Mouse (Mus musculus): ENCODE measurements at regions not wholly inside any gene's neighbourhood (a gene's known extent, or its start where the extent isn't known, plus 50 kb on each side); places are given as distances from the start of the nearest gene placed in this dataset.

DNA sequence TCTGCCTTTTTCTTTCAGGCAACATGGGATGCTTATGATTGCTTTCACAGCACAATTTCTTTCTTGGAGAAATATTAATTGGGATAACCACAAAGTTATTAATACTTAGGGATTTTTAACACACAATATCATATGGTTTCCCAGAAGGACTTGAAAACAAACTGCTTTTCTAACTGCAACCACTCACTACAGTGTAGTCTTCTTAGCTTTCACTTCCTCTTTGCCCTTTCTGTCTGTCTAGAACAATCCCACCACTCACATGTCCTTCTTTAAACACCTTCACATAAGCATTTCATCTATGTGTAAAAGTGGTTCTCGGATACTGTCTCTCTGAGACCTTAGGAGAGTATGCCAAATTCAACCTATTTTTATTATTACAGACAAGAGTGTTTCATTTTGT lies 204.3 kb downstream of the C1d start:
- DNase-seq (ENCODE audit: low spot score): no peak

GRCm38 (mm10) chr11:17464875-17465274 lies 207.5 kb downstream of the C1d start:
- no peak for DNase-seq (ENCODE audit: low spot score)

DNA sequence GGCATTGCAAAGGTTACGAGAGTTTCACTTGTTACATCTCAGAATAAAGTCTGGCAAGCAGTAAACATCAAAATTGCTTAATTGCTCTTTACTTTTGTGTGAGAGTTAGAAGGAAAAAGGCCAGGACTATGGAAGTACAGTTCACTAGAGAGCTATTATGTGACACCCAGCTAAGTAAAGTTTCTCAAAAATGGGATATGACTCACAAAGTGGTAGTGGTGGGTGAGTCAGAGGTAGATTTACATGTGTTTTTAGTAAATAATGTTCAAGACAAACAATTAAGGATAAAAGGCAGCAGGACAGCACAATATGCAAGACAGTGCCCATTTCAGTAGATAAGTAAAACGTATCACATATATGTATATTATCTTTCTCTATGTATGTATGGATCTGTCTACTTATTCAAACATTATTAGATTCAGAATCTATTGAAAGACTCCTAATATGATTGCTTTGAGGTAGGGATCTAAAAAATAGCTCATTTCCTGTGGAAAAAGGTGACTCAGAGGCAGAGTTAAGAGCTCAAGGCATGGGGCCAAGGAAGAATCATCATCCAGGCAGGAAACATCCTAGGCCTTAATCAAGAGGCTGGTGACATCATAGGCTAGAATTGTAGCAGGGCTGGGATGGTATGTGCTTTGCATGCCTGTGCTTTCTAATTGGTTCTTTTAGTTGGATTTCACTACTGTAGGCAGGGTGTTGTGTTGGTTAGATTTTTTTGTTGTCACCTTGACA lies 211.2 kb downstream of the C1d start:
- DNase-seq (ENCODE audit: low spot score): no peak

GRCm38 (mm10) chr11:17481436-17481996 lies 224.1 kb downstream of the C1d start:
- DNase-seq (ENCODE audit: low spot score): no peak

- DNase-seq (ENCODE audit: low spot score): no peak
Measured at GRCm38 (mm10) chr11:17483849-17484441, 226.6 kb downstream of the C1d start.

DNA sequence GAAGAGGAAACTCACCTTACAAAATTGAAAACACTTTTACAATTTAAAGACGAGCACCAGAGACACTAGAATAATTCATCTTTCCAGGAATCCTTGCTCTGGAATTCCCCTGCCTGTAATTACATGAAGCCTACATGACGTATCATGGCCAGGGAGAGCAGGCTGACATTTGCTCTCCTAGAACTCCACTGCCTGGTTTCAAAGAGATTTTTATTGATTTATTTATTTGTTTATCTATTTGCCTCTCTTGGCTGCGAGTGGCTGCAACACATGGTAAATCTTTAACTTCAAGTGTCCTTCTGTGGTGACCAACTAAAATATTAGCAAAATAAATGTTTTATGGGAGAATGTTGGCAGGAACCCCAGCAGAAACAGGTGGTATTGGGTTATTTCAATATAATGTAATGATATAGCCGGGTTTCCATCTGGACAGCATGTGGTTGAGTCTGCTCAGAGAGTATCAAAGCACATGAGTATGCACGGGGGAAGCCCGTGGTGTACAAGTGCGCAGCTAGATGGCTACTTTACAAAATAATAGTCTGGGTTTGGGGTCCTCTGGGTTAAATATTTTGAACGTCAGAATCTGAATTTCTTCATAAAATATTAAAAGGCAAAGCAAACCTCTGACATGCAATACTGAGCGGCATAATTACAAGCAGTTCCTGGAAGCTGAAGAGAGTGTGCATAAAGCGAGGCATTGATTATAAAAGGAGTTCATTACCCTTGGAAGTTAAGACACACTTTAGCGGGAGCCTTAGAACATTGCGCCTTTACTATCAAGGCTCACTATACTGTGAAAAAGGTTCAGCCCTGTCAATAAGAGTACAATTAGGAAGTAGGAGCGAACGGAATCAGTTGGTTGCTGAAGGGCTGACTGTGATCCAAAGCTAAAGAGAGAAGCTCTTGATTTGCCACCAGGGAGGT lies 244.0 kb downstream of the C1d start:
- no peak for DNase-seq (ENCODE audit: low spot score)

DNA sequence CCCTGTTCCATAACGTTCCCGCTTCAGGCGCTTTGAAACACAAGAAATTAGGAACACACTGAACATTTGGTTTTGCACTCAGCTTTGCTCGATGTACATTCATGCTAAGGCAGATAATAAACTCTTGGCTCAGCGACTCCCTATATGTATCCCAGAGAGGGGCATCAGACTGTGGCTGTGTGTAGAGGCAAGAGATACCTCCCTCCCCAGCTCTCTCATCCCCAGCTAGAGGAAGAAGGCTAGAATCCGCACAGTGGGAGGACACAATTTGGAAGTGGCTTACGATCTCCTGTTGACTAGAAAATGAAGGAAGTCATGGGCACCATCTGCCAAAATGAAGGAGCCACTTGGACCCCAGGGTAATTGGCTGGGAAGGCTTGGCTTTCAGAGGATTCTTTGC lies 244.7 kb downstream of the C1d start:
- DNase-seq (ENCODE audit: low spot score): no peak

DNA sequence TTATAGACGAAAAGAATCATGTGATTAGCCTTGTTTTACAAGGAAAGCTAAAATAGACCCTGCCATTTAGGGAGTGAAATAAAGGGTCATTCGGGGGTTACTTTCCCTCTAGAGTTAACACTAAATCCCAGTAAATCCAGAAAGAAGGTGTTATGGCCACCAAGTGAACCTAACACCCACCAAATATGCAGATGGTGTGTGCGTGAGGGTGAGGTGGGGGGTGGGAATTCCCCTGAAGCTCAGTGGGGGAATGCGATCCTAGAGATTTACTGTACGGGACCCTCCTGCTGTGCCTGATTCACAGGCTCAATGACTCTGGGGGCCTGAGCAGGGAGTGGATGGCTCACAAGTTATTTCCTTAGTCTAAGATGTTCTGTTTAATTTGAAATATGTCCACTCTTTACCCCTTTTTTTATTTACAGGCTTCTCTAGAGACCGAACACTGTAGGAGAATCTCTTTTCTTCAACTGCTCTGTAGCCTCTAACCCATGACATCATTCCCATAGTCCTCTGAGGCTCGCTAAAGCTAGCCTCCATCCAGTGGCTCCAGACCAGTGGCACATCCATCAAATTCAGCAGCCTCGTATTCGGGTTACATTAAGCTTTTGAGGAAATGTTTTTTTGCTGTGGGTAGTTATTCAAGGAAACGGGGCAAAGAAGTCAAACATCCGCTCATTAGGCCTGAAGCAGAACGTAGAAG lies 265.0 kb downstream of the C1d start:
- DNase-seq (ENCODE audit: low spot score): no peak

DNA sequence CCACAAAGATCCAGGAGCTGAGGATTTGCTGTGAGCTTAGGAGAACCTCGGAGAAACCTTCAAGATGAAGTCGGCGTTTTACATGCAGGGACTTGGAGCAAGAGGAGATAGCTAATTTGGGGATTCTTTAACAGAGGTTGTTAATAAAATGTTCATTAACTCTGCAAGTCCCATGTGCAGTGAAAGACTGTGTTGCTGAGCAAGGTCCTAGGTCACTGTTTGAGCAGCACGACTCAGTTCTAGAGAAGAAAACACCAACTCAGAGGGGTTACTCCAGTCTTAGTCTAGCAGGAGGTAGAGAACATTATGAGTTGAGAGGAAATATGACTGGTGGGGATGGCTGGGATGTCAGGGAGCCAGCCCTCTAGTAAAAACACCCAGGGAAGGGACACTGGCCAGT lies 265.9 kb downstream of the C1d start:
- no peak for DNase-seq (ENCODE audit: low spot score)

- DNase-seq (ENCODE audit: low spot score): no peak
Measured at GRCm38 (mm10) chr11:17524985-17525775, 267.8 kb downstream of the C1d start.

DNA sequence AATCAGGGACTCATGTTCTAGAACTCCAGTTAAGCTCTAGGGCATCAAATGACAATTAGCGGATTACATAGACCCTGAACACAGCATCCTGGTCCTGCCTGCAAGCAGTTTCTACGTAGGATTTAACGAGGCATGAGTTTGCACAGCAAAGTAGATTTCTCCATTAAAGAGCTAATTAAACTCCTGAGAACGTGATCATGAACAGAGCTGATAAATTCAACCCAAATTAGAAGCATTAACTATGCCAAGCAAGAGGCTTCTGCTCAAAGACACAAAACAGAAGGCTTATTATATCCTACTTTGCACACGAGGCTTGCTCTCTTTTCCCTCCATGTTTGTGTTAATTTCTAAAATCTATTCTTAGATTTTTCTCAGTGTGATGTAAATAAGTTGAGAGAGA lies 269.1 kb downstream of the C1d start:
- no peak for DNase-seq (ENCODE audit: low spot score)

DNA sequence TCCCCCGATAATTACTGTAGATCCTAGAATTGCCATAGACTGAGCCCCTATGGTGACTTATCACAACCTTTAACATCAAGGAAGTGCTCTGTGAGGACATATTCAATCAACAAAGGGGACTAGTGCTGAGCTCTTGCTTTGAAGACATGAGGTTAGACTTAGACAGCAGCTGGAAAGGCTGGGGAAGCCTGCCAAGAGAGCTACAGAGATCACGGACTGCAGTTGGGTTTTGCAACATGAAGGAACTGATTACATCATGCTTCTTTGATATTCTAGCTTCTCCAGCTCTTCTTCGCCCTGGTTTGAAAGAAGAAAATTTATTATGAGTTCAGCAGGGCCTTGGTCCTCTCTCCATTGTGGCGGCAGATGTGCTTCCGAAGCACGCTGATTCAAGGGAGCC lies 271.2 kb downstream of the C1d start:
- no peak for DNase-seq (ENCODE audit: low spot score)

- DNase-seq (ENCODE audit: low spot score): no peak
Measured at GRCm38 (mm10) chr11:17533706-17534105, 276.3 kb downstream of the C1d start.

GRCm38 (mm10) chr11:17546286-17546685 lies 288.9 kb downstream of the C1d start:
- no peak for DNase-seq (ENCODE audit: low spot score)

DNA sequence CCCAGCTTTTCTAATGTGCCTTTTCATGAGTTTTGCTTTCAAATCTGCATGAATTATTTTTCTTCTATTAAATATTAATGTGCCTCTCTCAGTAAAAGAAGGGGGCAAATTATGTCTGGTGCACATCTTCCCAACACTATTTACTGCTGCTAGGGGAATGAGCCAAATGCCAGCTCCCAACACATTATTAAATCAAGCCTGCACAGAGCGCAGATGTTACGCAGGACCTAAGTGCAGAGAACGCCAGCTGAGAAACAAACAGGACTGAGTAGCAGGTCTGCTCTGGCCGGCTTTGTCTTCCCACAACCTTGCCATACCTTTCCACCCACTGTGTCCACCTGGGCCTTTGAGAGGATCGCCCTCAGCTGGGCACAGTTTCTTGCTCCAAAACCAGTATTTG lies 291.8 kb downstream of the C1d start:
- no peak for DNase-seq (ENCODE audit: low spot score)

DNA sequence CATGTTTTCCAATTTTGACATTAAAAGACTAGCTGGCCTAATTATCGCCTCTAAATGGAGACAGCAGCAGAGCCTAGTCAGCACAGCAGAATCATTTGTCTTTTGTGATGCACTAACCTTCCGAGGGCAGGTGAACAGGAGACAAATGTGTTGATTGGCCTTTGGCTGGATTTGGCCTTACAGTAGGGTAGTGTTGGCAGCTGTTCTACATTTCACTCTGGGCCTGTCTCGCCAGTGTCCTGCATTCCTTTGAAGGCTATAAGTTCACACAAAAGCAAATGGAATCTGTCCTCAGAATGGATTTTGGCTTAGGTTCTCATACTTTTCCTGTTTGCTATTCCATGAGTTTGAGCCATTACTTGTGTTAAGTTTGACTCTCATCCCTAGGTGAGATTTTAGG lies 297.9 kb downstream of the C1d start:
- DNase-seq (ENCODE audit: low spot score): no peak

- no peak for DNase-seq (ENCODE audit: low spot score)
Measured at GRCm38 (mm10) chr11:17591780-17592487, 334.6 kb downstream of the C1d start.

DNA sequence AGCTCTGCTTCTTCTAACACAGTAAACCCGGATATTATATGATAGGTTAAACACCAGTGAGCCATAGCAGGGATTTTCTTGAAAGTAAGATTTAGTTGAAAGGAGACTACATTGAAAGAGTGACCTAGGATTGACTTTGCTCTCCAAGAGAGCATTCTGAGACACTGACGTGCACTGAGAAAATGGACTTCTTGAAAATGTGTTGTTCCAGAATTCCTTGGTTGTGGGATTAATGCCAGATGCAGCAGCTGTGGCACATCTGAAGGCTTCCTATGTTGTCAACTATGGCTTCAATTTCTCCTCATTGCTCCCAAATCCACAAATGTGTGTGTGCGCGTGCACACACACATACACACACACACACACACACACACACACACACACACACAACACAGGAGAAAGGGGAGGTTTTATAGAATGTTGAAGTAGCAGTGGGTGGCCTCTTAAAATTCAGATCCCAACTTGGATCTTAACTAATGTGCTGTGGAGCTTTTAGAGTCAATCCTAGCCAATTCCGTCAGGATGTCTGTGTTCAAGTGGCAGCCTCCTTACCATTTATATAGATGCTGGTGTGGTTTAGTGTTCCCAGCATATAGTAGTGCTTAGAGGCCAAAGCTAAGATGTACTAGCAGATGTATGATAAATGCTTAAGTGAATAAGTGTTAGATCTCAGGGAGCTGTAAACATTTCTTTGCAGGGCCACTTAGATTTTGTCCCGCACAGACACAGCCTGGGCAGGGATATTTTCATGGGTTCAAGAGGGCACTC lies 346.5 kb downstream of the C1d start:
- DNase-seq (ENCODE audit: low spot score): no peak

DNA sequence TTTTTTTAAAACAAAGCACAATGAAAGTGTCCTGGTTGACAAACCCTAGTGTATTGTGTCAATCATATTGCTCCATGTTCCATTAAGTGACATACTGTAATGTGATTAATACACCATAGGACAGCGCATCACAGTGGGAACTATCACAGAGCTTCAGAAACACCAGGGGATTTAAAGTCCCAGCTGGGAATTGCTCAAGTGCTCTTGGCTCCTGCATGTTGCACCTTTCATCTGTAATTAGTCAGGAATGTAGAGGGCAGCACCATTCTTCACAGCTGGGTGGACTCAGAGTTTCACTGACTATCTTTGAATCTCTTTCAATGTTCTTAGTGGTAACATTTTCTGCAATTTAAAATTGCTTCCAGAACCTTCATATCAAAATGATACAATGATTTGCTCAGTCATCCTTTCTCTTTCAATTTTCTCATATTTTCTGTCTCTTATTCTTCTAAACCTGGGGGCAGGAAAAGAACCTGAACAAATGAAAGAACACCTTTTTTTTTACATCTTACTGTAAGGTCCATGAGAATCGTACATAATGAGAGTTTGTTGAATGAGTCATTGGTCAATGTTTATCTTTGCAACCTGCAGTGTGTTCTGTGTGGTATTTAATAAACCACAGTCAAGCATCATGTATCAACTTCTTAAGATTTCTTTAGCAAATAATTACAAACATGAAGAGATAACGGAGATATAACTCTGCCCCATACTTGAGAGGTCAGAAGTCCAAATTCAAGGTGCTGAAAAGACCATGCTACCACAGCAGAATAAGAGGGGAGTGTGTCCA lies 333.0 kb downstream of the Etaa1 start:
- no peak for DNase-seq (ENCODE audit: low spot score)

Data from ovary, postnatal 10 days (tissue).